Mouse (Mus musculus): ENCODE measurements at regions not wholly inside any gene's neighbourhood (a gene's known extent, or its start where the extent isn't known, plus 50 kb on each side); places are given as distances from the start of the nearest gene placed in this dataset.

DNA sequence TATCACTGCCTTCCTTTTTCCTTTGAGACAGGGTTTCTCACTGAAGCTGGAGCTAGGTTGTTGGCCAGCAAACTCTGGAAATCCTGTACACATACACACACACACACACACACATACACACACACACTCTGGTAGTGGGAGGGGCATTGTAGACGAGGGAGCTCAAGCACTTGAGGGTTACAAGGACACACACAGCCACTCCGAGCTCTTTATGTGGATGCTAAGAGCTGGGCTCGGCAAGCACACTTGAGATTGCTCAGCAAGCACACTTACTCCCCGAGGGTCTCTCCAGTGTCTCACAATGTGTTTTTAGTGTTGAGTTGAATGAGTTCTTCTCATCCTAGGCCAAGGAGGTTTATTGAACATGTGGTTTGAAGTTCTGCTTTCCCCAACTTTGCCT is 66.2 kb downstream of the Fam110c start:
- Histone ChIP-seq H3K4me3 (replicated peaks in 1 of 3; ENCODE audit: low read depth in 2 of 3, low read length in 2 of 3, poor library complexity in 1 of 3) (no peak overlapping the region), H3K9ac (ENCODE audit: insufficient read depth, low read depth) (no peak overlapping the region), H3K4me2 (ENCODE audit: insufficient read depth, low read depth, poor library complexity, severe bottlenecking) (no peak overlapping the region), H3K79me2 (replicated peaks; ENCODE audit: control insufficient read depth, extremely low read depth, insufficient read depth, poor library complexity, severe bottlenecking) (no peaks in the 10 kb centered on the region), H3K4me1 (ENCODE audit: control insufficient read depth in 1 of 2, insufficient read depth in 2 of 2) (peaks cover under 1 to 6% of the 10 kb centered on the region in 2 experiments; a peak in 2 of 4 replicates), H3K27me3 (replicated peaks) (no peaks in the 10 kb centered on the region), H3K36me3 (replicated peaks in 1 of 2; ENCODE audit: control insufficient read depth in 1 of 2, insufficient read depth in 1 of 2, low read length in 1 of 2) (no peaks in the 10 kb centered on the region), H3K27ac (ENCODE audit: insufficient read depth, low read depth) (no peak overlapping the region), H3K9me3 (replicated peaks; ENCODE audit: low read length) (no peaks in the 10 kb centered on the region)
- dilution Hi-C loops (cut with MboI; ENCODE audit: extremely low pct_ligation_motif_present, extremely low pct_unique_long_range_greater_than_20kb, low sequenced_read_pairs): no loop called here
- no peak for DNase-seq (ENCODE audit: extremely low read depth)
- in situ Hi-C loops (cut with MboI; ENCODE audit: low pct_ligation_motif_present, low pct_unique_long_range_greater_than_20kb, low sequenced_read_pairs): no loop called here
- TF ChIP-seq E2F4 (IDR thresholded peaks at IDR 0.05; ENCODE audit: insufficient replicate concordance, low read depth, low read length) (no peak), RAD21 (IDR thresholded peaks at IDR 0.05; ENCODE audit: low read depth, low read length) (no peak), JUND (conservative IDR thresholded peaks at IDR 0.05; ENCODE audit: low read depth, low read length) (no peak), TCF12 (IDR thresholded peaks at IDR 0.05; ENCODE audit: low read depth, low read length) (no peak), MYC (IDR thresholded peaks at IDR 0.05; ENCODE audit: low read depth, low read length) (no peak), PAX5 (IDR thresholded peaks at IDR 0.05; ENCODE audit: low read length) (no peak), RCOR1 (conservative IDR thresholded peaks at IDR 0.05; ENCODE audit: low read depth, low read length) (no peak)

DNA sequence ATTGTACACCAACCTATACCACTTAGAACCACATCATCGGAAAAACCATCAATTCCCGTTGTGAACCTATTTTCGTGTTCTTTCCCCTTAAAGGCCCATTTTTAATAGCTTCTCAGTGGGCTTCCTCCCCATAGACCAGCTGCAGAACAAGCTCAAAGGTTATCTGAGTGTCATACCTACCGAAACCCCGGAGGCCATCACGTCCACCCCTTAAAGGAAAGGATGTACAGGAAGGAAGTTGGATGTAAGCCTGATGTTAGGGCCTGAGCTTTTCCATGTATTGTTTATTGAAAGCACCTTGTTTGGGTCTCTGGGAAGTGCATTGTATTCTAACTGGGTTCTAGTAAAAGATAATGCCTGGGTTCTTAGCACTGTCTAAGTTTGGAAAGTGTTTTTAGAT is 69.6 kb downstream of the Fam110c start:
- Histone ChIP-seq H3K27ac (ENCODE audit: insufficient read depth, low read depth) (no peak overlapping the region), H3K4me1 (ENCODE audit: control insufficient read depth in 1 of 2, insufficient read depth in 2 of 2) (peaks cover 5 to 6% of the 10 kb centered on the region in 2 experiments; a peak in 2 of 4 replicates), H3K4me2 (ENCODE audit: insufficient read depth, low read depth, poor library complexity, severe bottlenecking) (no peak overlapping the region), H3K4me3 (replicated peaks in 1 of 3; ENCODE audit: low read depth in 2 of 3, low read length in 2 of 3, poor library complexity in 1 of 3) (no peak overlapping the region), H3K27me3 (replicated peaks) (no peaks in the 10 kb centered on the region), H3K36me3 (replicated peaks in 1 of 2; ENCODE audit: control insufficient read depth in 1 of 2, insufficient read depth in 1 of 2, low read length in 1 of 2) (no peaks in the 10 kb centered on the region), H3K9me3 (replicated peaks; ENCODE audit: low read length) (no peaks in the 10 kb centered on the region), H3K79me2 (replicated peaks; ENCODE audit: control insufficient read depth, extremely low read depth, insufficient read depth, poor library complexity, severe bottlenecking) (no peaks in the 10 kb centered on the region), H3K9ac (ENCODE audit: insufficient read depth, low read depth) (no peak overlapping the region)
- dilution Hi-C loops (cut with MboI; ENCODE audit: extremely low pct_ligation_motif_present, extremely low pct_unique_long_range_greater_than_20kb, low sequenced_read_pairs): no loop called here
- no peak for DNase-seq (ENCODE audit: extremely low read depth)
- no peak for TF ChIP-seq IRF4 (IDR thresholded peaks at IDR 0.05; ENCODE audit: low read depth, low read length)
- no peak for TF ChIP-seq MXI1 (IDR thresholded peaks at IDR 0.05; ENCODE audit: low read depth, low read length)
- no peak for TF ChIP-seq PAX5 (IDR thresholded peaks at IDR 0.05; ENCODE audit: low read length)
- TF ChIP-seq ZKSCAN1 (IDR thresholded peaks at IDR 0.05; ENCODE audit: borderline replicate concordance, low read depth, low read length): no peak
- no peak for TF ChIP-seq NELFE (IDR thresholded peaks at IDR 0.05; ENCODE audit: low read depth, low read length)
- no peak for TF ChIP-seq HCFC1 (IDR thresholded peaks at IDR 0.05; ENCODE audit: low read depth, low read length)
- no peak for TF ChIP-seq MYC (IDR thresholded peaks at IDR 0.05; ENCODE audit: low read depth, low read length)
- no peak for TF ChIP-seq ETS1 (conservative IDR thresholded peaks at IDR 0.05; ENCODE audit: low read depth, low read length)
- TF ChIP-seq E2F4 (IDR thresholded peaks at IDR 0.05; ENCODE audit: insufficient replicate concordance, low read depth, low read length): no peak
- in situ Hi-C loops (cut with MboI; ENCODE audit: low pct_ligation_motif_present, low pct_unique_long_range_greater_than_20kb, low sequenced_read_pairs): no loop called here
